Mouse (Mus musculus): ENCODE measurements around the gene Pex14.

- no peak for TF ChIP-seq REST (IDR thresholded peaks at IDR 0.05; ENCODE audit: insufficient read depth, insufficient read length)
- no peak for TF ChIP-seq E2F4 (IDR thresholded peaks at IDR 0.05; ENCODE audit: insufficient read depth)
- no peak for TF ChIP-seq POLR2A (IDR thresholded peaks at IDR 0.05; ENCODE audit: insufficient read length, low read depth)
Observed at GRCm38 (mm10) chr4:149131789-149132565, 32.3 kb upstream of the Pex14 start.
